Mouse (Mus musculus) heart, postnatal 0 days (tissue): ENCODE measurements at regions not wholly inside any gene's neighbourhood (a gene's known extent, or its start where the extent isn't known, plus 50 kb on each side); places are given as distances from the start of the nearest gene placed in this dataset.

Experiments used
- CTCF ChIP-seq: IDR thresholded peaks from 2 replicates; pipeline ENCODE4 v1.5.1; 2016; ENCODE audit warnings: antibody characterized with exemption, control low read depth, low read depth
- EP300 ChIP-seq: IDR thresholded peaks from 2 replicates; pipeline ENCODE4 v1.6.1; 2016; ENCODE audit warnings: antibody characterized with exemption, low read depth

- TF ChIP-seq CTCF: no peak
- TF ChIP-seq EP300: no peak
Measured at GRCm38 (mm10) chr9:120685961-120686360, 114.7 kb downstream of the Rpl14 start.
